Mouse (Mus musculus) myocyte (in vitro differentiated cells): ENCODE measurements around the gene Sytl3.
"Not testable (repeated sequence)": the region's sequence is repeated elsewhere in the genome, so short reads cannot be mapped to it uniquely, and the experiment has no call there.

Experiments used
- E2F4 ChIP-seq: IDR thresholded peaks from one replicate; pipeline ENCODE4 v1.6.1; 2011; ENCODE audit warnings: mild to moderate bottlenecking, control low read depth, moderate library complexity; ENCODE audit not compliant: insufficient read depth
- MAX ChIP-seq: IDR thresholded peaks from one replicate; pipeline ENCODE4 v1.6.1; 2011; ENCODE audit warnings: low read depth, mild to moderate bottlenecking, control low read depth
- MYOD1 ChIP-seq, 3 experiments: IDR thresholded peaks; one replicate each; pipeline ENCODE4 v1.6.1; 2011; ENCODE audit warnings: control low read depth in 2 of 3, low read depth in 2 of 3, mild to moderate bottlenecking in 2 of 3, moderate library complexity in 1 of 3; ENCODE audit not compliant: insufficient read length in 2 of 3, control insufficient read depth in 1 of 3
- MYOG ChIP-seq, 3 experiments: IDR thresholded peaks; one replicate each; pipeline ENCODE4 v1.6.1; 2011; ENCODE audit warnings: control low read depth in 2 of 3, low read depth in 2 of 3, mild to moderate bottlenecking in 2 of 3; ENCODE audit not compliant: insufficient read length in 2 of 3, control insufficient read depth in 1 of 3, insufficient read depth in 1 of 3
- POLR2A ChIP-seq: IDR thresholded peaks from one replicate; pipeline ENCODE4 v1.6.1; 2011; ENCODE audit warnings: low read depth, mild to moderate bottlenecking, control low read depth, moderate library complexity; ENCODE audit not compliant: insufficient read length
- POLR2AphosphoS2 ChIP-seq: IDR thresholded peaks from one replicate; pipeline ENCODE4 v1.6.1; 2011; ENCODE audit warnings: low read depth, control low read depth; ENCODE audit not compliant: insufficient read length
- SRF ChIP-seq: IDR thresholded peaks from one replicate; pipeline ENCODE4 v1.6.1; 2011; ENCODE audit warnings: low read depth; ENCODE audit not compliant: control insufficient read depth, insufficient read length
- TCF12 ChIP-seq: IDR thresholded peaks from one replicate; pipeline ENCODE4 v1.6.1; 2011; ENCODE audit warnings: mild to moderate bottlenecking, control low read depth; ENCODE audit not compliant: poor library complexity, insufficient read depth, severe bottlenecking
- USF1 ChIP-seq: IDR thresholded peaks from one replicate; pipeline ENCODE4 v1.6.1; 2011; ENCODE audit warnings: low read depth, mild to moderate bottlenecking, control low read depth, moderate library complexity

DNA sequence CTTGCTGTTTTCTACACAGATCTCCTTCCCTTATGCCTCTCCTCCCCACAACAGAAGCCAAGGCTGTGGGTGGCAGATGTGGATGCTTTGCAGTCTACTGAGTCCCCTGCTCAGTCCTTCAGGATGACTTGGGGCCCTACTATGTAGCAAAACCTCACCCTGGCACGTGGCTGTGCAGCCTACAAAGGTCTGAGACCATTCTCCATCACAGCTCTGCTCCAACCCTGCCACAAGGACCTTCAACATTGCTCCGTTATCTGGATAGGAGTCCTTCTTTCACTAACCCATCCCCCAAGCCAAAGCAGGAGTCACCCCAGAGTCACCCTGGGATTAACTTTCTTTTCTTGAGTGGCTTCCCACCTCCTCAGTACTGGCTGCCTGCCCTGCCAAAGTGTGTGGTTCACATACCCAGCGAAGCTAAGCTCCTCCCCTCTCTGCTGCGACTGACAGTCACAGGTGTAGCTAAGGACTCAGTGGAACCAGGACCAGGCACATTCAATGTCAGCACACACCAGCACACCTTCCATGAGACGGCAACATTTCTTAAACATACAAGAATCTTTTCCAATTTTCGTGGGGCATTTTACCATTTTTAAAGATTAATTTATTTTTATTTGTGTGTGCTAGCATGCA, 33.9 kb upstream of the Sytl3 start:
- TF ChIP-seq MAX; POLR2A; E2F4; POLR2AphosphoS2; USF1; MYOG (IDR thresholded peaks at IDR 0.05; ENCODE audit: control insufficient read depth in 1 of 3, insufficient read depth in 1 of 3, insufficient read length in 2 of 3, low read depth in 2 of 3); TCF12; MYOD1 (IDR thresholded peaks at IDR 0.05; ENCODE audit: control insufficient read depth in 1 of 3, insufficient read length in 2 of 3, low read depth in 2 of 3); SRF: not testable (repeated sequence)
